Mouse (Mus musculus) liver, embryonic 11.5 days (tissue): Measurements from ENCODE around the gene Cacng7. TPM values are rescaled to one million over a fixed set of nuclear protein-coding genes. Genes with fewer than 3 reads are reported as not detected.

Source experiments
- ATAC-seq: fragments of 200-750 bp; cut with Nextera tagmentation; replicated peaks from 2 replicates; pipeline ENCODE4 v1.8.0; 2017; ENCODE audit warnings: moderate number of reproducible peaks, mild to moderate bottlenecking, moderate TSS enrichment, moderate library complexity; ENCODE audit not compliant: low FRiP score
- DNase-seq: peaks from one replicate; pipeline ENCODE4 v3.0.0-alpha.2; 2017; ENCODE audit warnings: low spot score
- H3K27ac ChIP-seq: fragments of 300-500 bp; sonication (generic); 2 replicates; pipeline ENCODE4 v1.5.1; 2014; ENCODE audit warnings: mild to moderate bottlenecking, low read depth, low read length, control low read depth
- H3K27me3 ChIP-seq: fragments of 300-500 bp; sonication (generic); replicated peaks from 2 replicates; pipeline ENCODE4 v1.6.1; 2014; ENCODE audit warnings: low read length, mixed read lengths; ENCODE audit not compliant: control insufficient read depth, insufficient read depth
- H3K36me3 ChIP-seq: fragments of 300-500 bp; sonication (generic); 2 replicates; pipeline ENCODE4 v1.6.1; 2014; ENCODE audit warnings: mild to moderate bottlenecking, low read length, moderate library complexity, mixed read lengths; ENCODE audit not compliant: control insufficient read depth, insufficient read depth
- H3K4me1 ChIP-seq: fragments of 300-500 bp; sonication (generic); replicated peaks from 2 replicates; pipeline ENCODE4 v1.6.1; 2014; ENCODE audit warnings: low read length, mixed read lengths; ENCODE audit not compliant: control insufficient read depth, insufficient read depth
- H3K4me2 ChIP-seq: fragments of 300-500 bp; sonication (generic); 2 replicates; pipeline ENCODE4 v1.6.1; 2014; ENCODE audit warnings: mild to moderate bottlenecking, control low read depth, moderate library complexity
- H3K4me3 ChIP-seq: fragments of 300-500 bp; sonication (generic); 2 replicates; pipeline ENCODE4 v1.5.1; 2014; ENCODE audit warnings: low read depth, low read length, control low read depth
- H3K9ac ChIP-seq: fragments of 300-500 bp; sonication (generic); 2 replicates; pipeline ENCODE4 v1.6.1; 2014; ENCODE audit warnings: low read depth, low read length, control low read depth
- H3K9me3 ChIP-seq: fragments of 300-500 bp; sonication (generic); 2 replicates; pipeline ENCODE4 v1.6.1; 2016; ENCODE audit warnings: low read length, inconsistent platforms, mixed read lengths; ENCODE audit not compliant: control insufficient read depth
- WGBS: fragments of 180-500 bp; shearing (Covaris S2); extraction: QIAGEN DNeasy Blood & Tissue Kit; methylation state at CpG from one replicate; pipeline ENCODE4 v1.1.7; 2014; 5-methylcytosine and 5-hydroxymethylcytosine counted together
- polyA plus RNA-seq: library from polyadenylated mRNA; unstranded; fragments of >200 nt; fragmentation: Nextera tagmentation; extraction: Ambion mirVana; gene quantifications from 2 replicates; pipeline ENCODE4 v1.2.1, GENCODE M21; 2014

The Cacng7 gene
- polyA plus RNA-seq, 1 experiment from 2014 or later = 0.29 TPM

- Histone ChIP-seq H3K27me3 (peaks cover 9% of the 10 kb centered on the region), H3K9ac (no peak overlapping the region), H3K4me2 (no peak overlapping the region), H3K27ac (no peak overlapping the region), H3K4me1 (no peaks in the 10 kb centered on the region), H3K4me3 (no peak overlapping the region), H3K36me3 (no peaks in the 10 kb centered on the region), H3K9me3 (no peaks in the 10 kb centered on the region)
- 92% methylated on average over 7 of the region's 7 CpGs for WGBS
- no peak for DNase-seq
- ATAC-seq = no peak
These were observed 22.5 kb upstream of the Cacng7 start for GRCm38 (mm10) chr7:3310233-3310632.

DNA sequence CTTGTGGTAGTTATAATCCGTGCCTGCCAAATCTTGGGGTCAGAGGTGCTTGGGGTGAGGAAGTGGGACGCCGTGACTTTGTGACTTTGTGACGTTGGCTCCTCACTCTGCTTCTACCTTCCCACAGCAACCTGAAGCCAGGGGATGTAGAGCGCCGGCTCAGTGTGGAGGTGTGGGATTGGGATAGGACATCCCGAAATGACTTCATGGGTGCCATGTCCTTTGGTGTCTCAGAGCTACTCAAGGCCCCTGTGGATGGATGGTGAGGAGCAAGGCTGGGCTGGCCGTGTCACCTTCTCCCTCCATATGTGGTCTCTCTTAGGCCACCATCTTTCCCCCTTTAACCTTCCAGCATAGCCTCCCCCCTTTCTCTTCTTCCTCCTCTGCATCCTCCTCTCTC lies 19.2 kb upstream of the Cacng7 start:
- no peak for ATAC-seq
- Histone ChIP-seq H3K36me3 (no peaks in the 10 kb centered on the region), H3K4me2 (no peak overlapping the region), H3K9ac (no peak overlapping the region), H3K4me1 (no peaks in the 10 kb centered on the region), H3K27me3 (no peaks in the 10 kb centered on the region; the same call in 1 of the 2 replicates), H3K27ac (no peak overlapping the region), H3K9me3 (no peaks in the 10 kb centered on the region), H3K4me3 (no peak overlapping the region)
- no peak for DNase-seq
- WGBS = 74% methylated on average over 8 of the region's 8 CpGs

- DNase-seq = no peak
- no peaks in the 10 kb centered on the region; the same call in 1 of the 2 replicates for H3K27me3 ChIP-seq
These were observed 18.6 kb upstream of the Cacng7 start for GRCm38 (mm10) chr7:3314121-3314520.

DNA sequence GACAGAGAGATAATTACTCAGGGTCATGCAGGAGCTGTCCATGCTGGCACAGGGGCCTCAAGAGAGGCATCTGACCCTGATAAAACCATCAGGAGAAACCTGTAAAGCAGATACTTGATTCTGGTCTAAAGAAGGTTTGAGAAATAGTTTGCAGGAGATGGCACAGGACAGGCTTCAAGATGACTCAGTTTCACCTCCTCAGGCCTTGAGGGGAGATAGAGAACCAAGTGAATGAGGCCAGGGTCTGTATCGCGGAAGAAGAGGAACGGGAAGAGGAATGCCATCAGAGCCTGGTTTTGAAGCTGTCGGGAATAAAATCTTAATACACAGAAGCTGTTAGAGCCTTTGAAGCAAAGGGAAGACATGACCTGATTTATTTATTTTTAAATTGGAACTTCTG lies 15.1 kb upstream of the Cacng7 start:
- Histone ChIP-seq H3K27ac (no peak overlapping the region), H3K4me1 (no peaks in the 10 kb centered on the region), H3K36me3 (no peaks in the 10 kb centered on the region), H3K4me3 (no peak overlapping the region), H3K4me2 (no peak overlapping the region), H3K9ac (no peak overlapping the region), H3K9me3 (no peaks in the 10 kb centered on the region), H3K27me3 (no peaks in the 10 kb centered on the region)
- ATAC-seq (no peak), DNase-seq (no peak)
- WGBS = 47% methylated on average over 4 of the region's 4 CpGs

More at GRCm38 (mm10) chr7:3314121-3314520, 18.6 kb upstream of the Cacng7 start:
- Histone ChIP-seq H3K27ac (no peak overlapping the region), H3K4me3 (no peak overlapping the region), H3K36me3 (no peaks in the 10 kb centered on the region), H3K9me3 (no peaks in the 10 kb centered on the region), H3K4me2 (no peak overlapping the region), H3K4me1 (no peaks in the 10 kb centered on the region), H3K9ac (no peak overlapping the region)
- no peak for ATAC-seq
- WGBS = 67% methylated on average over 5 of the region's 5 CpGs

- Histone ChIP-seq H3K36me3 (no peaks in the 10 kb centered on the region), H3K27ac (no peak overlapping the region), H3K9me3 (no peaks in the 10 kb centered on the region), H3K4me1 (no peaks in the 10 kb centered on the region), H3K4me3 (no peak overlapping the region), H3K27me3 (no peaks in the 10 kb centered on the region), H3K9ac (no peak overlapping the region), H3K4me2 (no peak overlapping the region)
- DNase-seq (no peak), ATAC-seq (no peak)
- WGBS = 64% methylated on average over 3 of the region's 3 CpGs
These were observed 11.9 kb upstream of the Cacng7 start for GRCm38 (mm10) chr7:3320856-3321255.

DNA sequence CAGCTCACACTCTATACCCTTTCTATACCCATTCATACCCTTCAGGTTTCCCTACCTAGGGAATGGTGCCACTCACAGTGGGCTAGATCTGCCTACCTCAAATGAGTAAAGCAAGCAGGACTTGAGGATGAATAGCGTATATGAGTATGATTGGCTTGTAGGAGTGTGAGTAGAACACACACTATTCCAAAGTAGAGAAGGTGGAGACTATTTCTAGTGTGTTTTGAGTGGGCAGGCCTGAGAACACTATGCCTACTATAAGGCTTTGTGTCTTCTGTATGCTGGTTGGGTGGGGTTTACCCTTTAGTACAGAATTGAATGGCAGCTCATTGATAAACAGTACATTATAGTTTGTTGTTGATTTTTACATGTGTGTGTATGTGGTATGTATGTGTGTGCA lies 8.9 kb upstream of the Cacng7 start:
- no peaks in the 10 kb centered on the region for H3K4me1 ChIP-seq
- H3K27me3 ChIP-seq = no peaks in the 10 kb centered on the region
- H3K36me3 ChIP-seq = no peaks in the 10 kb centered on the region
- H3K9me3 ChIP-seq = no peaks in the 10 kb centered on the region
- H3K27ac ChIP-seq = no peak overlapping the region
- no peak for DNase-seq
- no peak for ATAC-seq
- no peak overlapping the region for H3K9ac ChIP-seq
- H3K4me2 ChIP-seq = no peak overlapping the region
- H3K4me3 ChIP-seq = no peak overlapping the region
- WGBS = 79% methylated on average over 1 of the region's 1 CpGs

- no peak for DNase-seq
- Histone ChIP-seq H3K27ac (no peak overlapping the region), H3K27me3 (peaks cover 32% of the 10 kb centered on the region), H3K4me3 (no peak overlapping the region), H3K9me3 (no peaks in the 10 kb centered on the region), H3K4me2 (no peak overlapping the region), H3K9ac (no peak overlapping the region), H3K4me1 (no peaks in the 10 kb centered on the region), H3K36me3 (no peaks in the 10 kb centered on the region)
- no peak for ATAC-seq
- WGBS = 61% methylated on average over 4 of the region's 4 CpGs
These were observed 4.8 kb upstream of the Cacng7 start for GRCm38 (mm10) chr7:3327961-3328360.

- DNase-seq (peak; percentile 59), ATAC-seq (peak; percentile 53; the same call in 1 of the 2 replicates)
- Histone ChIP-seq H3K9me3 (no peaks in the 10 kb centered on the region), H3K4me3 (no peak overlapping the region), H3K27ac (no peak overlapping the region), H3K4me2 (no peak overlapping the region), H3K4me1 (no peaks in the 10 kb centered on the region), H3K9ac (no peak overlapping the region), H3K27me3 (peaks cover 46% of the 10 kb centered on the region), H3K36me3 (no peaks in the 10 kb centered on the region)
- 15% methylated on average over 31 of the region's 31 CpGs for WGBS
These were observed 2.8 kb upstream of the Cacng7 start for GRCm38 (mm10) chr7:3329776-3330546.

GRCm38 (mm10) chr7:3331171-3331570 lies 1.6 kb upstream of the Cacng7 start:
- no peaks in the 10 kb centered on the region for H3K4me1 ChIP-seq
- DNase-seq (no peak), ATAC-seq (no peak)
- H3K9ac ChIP-seq = no peak overlapping the region
- WGBS = 49% methylated on average over 6 of the region's 6 CpGs
- H3K9me3 ChIP-seq = no peaks in the 10 kb centered on the region
- H3K36me3 ChIP-seq = no peaks in the 10 kb centered on the region
- H3K4me2 ChIP-seq = peak overlapping the region; percentile 56
- H3K27me3 ChIP-seq = peaks cover 46% of the 10 kb centered on the region
- H3K4me3 ChIP-seq = no peak overlapping the region
- H3K27ac ChIP-seq = no peak overlapping the region
